Mouse (Mus musculus) heart, embryonic 13.5 days (tissue): ENCODE results near the gene Ppy. TPM values are rescaled to one million over a fixed set of nuclear protein-coding genes. Genes with fewer than 3 reads are reported as not detected.

Source experiments
- ATAC-seq: fragments of 200-750 bp; cut with Nextera tagmentation; 2 replicates; pipeline ENCODE4 v1.8.0; 2017; ENCODE audit warnings: moderate TSS enrichment; ENCODE audit not compliant: insufficient number of reproducible peaks, low FRiP score, low TSS enrichment; ENCODE audit errors: extremely low read depth
- H3K27ac ChIP-seq: fragments of 300-500 bp; sonication (generic); replicated peaks from 2 replicates; pipeline ENCODE4 v1.5.1; 2015; ENCODE audit warnings: moderate library complexity, mild to moderate bottlenecking, inconsistent platforms
- H3K27me3 ChIP-seq: fragments of 300-500 bp; sonication (generic); replicated peaks from 2 replicates; pipeline ENCODE4 v1.6.1; 2015; ENCODE audit warnings: mild to moderate bottlenecking, inconsistent platforms
- H3K36me3 ChIP-seq: fragments of 300-500 bp; sonication (generic); 2 replicates; pipeline ENCODE4 v1.6.1; 2015; ENCODE audit warnings: mild to moderate bottlenecking, inconsistent platforms
- H3K4me1 ChIP-seq: fragments of 300-500 bp; sonication (generic); 2 replicates; pipeline ENCODE4 v1.6.1; 2015; ENCODE audit warnings: inconsistent platforms
- H3K4me2 ChIP-seq: fragments of 300-500 bp; sonication (generic); 2 replicates; pipeline ENCODE4 v1.6.1; 2015; ENCODE audit warnings: inconsistent platforms, mild to moderate bottlenecking, moderate library complexity
- H3K4me3 ChIP-seq: fragments of 300-500 bp; sonication (generic); 2 replicates; pipeline ENCODE4 v1.5.1; 2015; ENCODE audit warnings: moderate library complexity, mild to moderate bottlenecking, inconsistent platforms
- H3K9ac ChIP-seq: fragments of 300-500 bp; sonication (generic); 2 replicates; pipeline ENCODE4 v1.6.1; 2015; ENCODE audit warnings: inconsistent platforms, mild to moderate bottlenecking, moderate library complexity
- H3K9me3 ChIP-seq: fragments of 300-500 bp; sonication (generic); 2 replicates; pipeline ENCODE4 v1.6.1; 2016; ENCODE audit warnings: inconsistent platforms
- WGBS: fragments of 180-500 bp; shearing (Covaris S2); methylation state at CpG from one replicate; pipeline ENCODE4 v1.1.7; 2015; ENCODE audit warnings: mixed read lengths; 5-methylcytosine and 5-hydroxymethylcytosine counted together
- polyA plus RNA-seq: library from polyadenylated mRNA; unstranded; fragments of >200 nt; fragmentation: Nextera tagmentation; extraction: Ambion mirVana; gene quantifications from 2 replicates; pipeline ENCODE4 v1.2.1, GENCODE M21; 2015

The Ppy gene
- polyA plus RNA-seq, 1 experiment from 2014 or later, result not detected

- Histone ChIP-seq H3K4me2 (no peak overlapping the region), H3K36me3 (no peaks in the 10 kb centered on the region), H3K9ac (no peak overlapping the region), H3K4me3 (no peak overlapping the region), H3K27me3 (peaks cover 15% of the 10 kb centered on the region), H3K4me1 (no peaks in the 10 kb centered on the region), H3K27ac (no peak overlapping the region), H3K9me3 (no peaks in the 10 kb centered on the region)
- no peak for ATAC-seq
- 67% methylated on average over 6 of the region's 6 CpGs for WGBS
Measured at GRCm38 (mm10) chr11:102117386-102117785, 16.3 kb upstream of the Ppy start.

- no peak overlapping the region for H3K4me2 ChIP-seq
- H3K9me3 ChIP-seq, result no peaks in the 10 kb centered on the region
- peaks cover 20% of the 10 kb centered on the region for H3K27me3 ChIP-seq
- H3K4me1 ChIP-seq, result no peaks in the 10 kb centered on the region
- no peak overlapping the region for H3K4me3 ChIP-seq
- no peak for ATAC-seq
- no peak overlapping the region for H3K27ac ChIP-seq
- no peaks in the 10 kb centered on the region for H3K36me3 ChIP-seq
- WGBS, result 44% methylated on average over 8 of the region's 8 CpGs
- no peak overlapping the region for H3K9ac ChIP-seq
Measured at GRCm38 (mm10) chr11:102116241-102116640, 15.1 kb upstream of the Ppy start.

- Histone ChIP-seq H3K4me2 (no peak overlapping the region), H3K36me3 (no peaks in the 10 kb centered on the region), H3K9me3 (no peaks in the 10 kb centered on the region), H3K27ac (no peak overlapping the region), H3K9ac (no peak overlapping the region), H3K4me1 (peaks cover 5% of the 10 kb centered on the region; the same call in 1 of the 2 replicates), H3K4me3 (no peak overlapping the region), H3K27me3 (peaks cover 53% of the 10 kb centered on the region)
- 21% methylated on average over 5 of the region's 5 CpGs for WGBS
- no peak for ATAC-seq
Measured at GRCm38 (mm10) chr11:102111576-102111975, 10.5 kb upstream of the Ppy start.

GRCm38 (mm10) chr11:102107732-102108131, 6.6 kb upstream of the Ppy start, which contains the start of gene Pyy:
TSS of gene Pyy (minus strand) at chr11:102107832.
- Histone ChIP-seq H3K27ac (no peak within 1 kb of the TSS), H3K4me1 (peaks cover 5% of the 10 kb centered on the region; the same call in 1 of the 2 replicates), H3K27me3 (peaks cover 79% of the 10 kb centered on the region), H3K9me3 (no peaks in the 10 kb centered on the region), H3K4me2 (peak within 1 kb of the TSS; percentile 33; the same call in 1 of the 2 replicates), H3K9ac (no peak within 1 kb of the TSS), H3K36me3 (no peaks in the 10 kb centered on the region), H3K4me3 (peak within 1 kb of the TSS; percentile 20; the same call in 1 of the 2 replicates)
- ATAC-seq, result no peak
- 9% methylated on average over 9 of the region's 9 CpGs for WGBS

- Histone ChIP-seq H3K9ac (no peak overlapping the region), H3K4me3 (peak overlapping the region; percentile 20; the same call in 1 of the 2 replicates)
Measured at GRCm38 (mm10) chr11:102106911-102107310, 5.8 kb upstream of the Ppy start.

GRCm38 (mm10) chr11:102102485-102103258, 1.6 kb upstream of the Ppy start:
- ATAC-seq, result no peak
- Histone ChIP-seq H3K9me3 (no peaks in the 10 kb centered on the region), H3K4me1 (peaks cover 14% of the 10 kb centered on the region), H3K27ac (no peak overlapping the region), H3K36me3 (no peaks in the 10 kb centered on the region), H3K4me3 (peak overlapping the region; percentile 11; the same call in 1 of the 2 replicates), H3K4me2 (peak overlapping the region; percentile 48), H3K9ac (peak overlapping the region; percentile 59; the same call in 1 of the 2 replicates), H3K27me3 (peaks cover 95% of the 10 kb centered on the region)
- 11% methylated on average over 17 of the region's 17 CpGs for WGBS

More at GRCm38 (mm10) chr11:102106911-102107310, 5.8 kb upstream of the Ppy start:
- Histone ChIP-seq H3K9me3 (no peaks in the 10 kb centered on the region), H3K36me3 (no peaks in the 10 kb centered on the region), H3K27me3 (peaks cover 82% of the 10 kb centered on the region), H3K27ac (no peak overlapping the region), H3K4me1 (peaks cover 12% of the 10 kb centered on the region), H3K4me2 (peak overlapping the region; percentile 33; the same call in 1 of the 2 replicates)
- no peak for ATAC-seq
- WGBS, result 4% methylated on average over 21 of the region's 21 CpGs

- Histone ChIP-seq H3K4me2 (peak overlapping the region; percentile 68), H3K36me3 (no peaks in the 10 kb centered on the region), H3K4me3 (peak overlapping the region; percentile 36), H3K9ac (peak overlapping the region; percentile 77), H3K9me3 (no peaks in the 10 kb centered on the region), H3K27ac (no peak overlapping the region), H3K4me1 (peaks cover 29% of the 10 kb centered on the region), H3K27me3 (peaks cover 44% of the 10 kb centered on the region)
- peak; percentile 82 for ATAC-seq
- WGBS, result 7% methylated on average over 18 of the region's 18 CpGs
Measured at GRCm38 (mm10) chr11:102096887-102097391, 4.2 kb downstream of the Ppy start.

- Histone ChIP-seq H3K4me1 (peaks cover 27% of the 10 kb centered on the region), H3K9me3 (no peaks in the 10 kb centered on the region), H3K4me3 (peak overlapping the region; percentile 36), H3K27me3 (peaks cover 39% of the 10 kb centered on the region), H3K4me2 (peak overlapping the region; percentile 68), H3K27ac (no peak overlapping the region), H3K36me3 (no peaks in the 10 kb centered on the region), H3K9ac (0 out of 2 replicates have a peak overlapping the region, but pooled peaks have one; percentile 50)
- no peak for ATAC-seq
- 61% methylated on average over 5 of the region's 5 CpGs for WGBS
Measured at GRCm38 (mm10) chr11:102096446-102096845, 4.7 kb downstream of the Ppy start.

GRCm38 (mm10) chr11:102095676-102096075, 5.4 kb downstream of the Ppy start:
- H3K4me3 ChIP-seq, result no peak overlapping the region
- peaks cover 31% of the 10 kb centered on the region for H3K27me3 ChIP-seq
- no peaks in the 10 kb centered on the region for H3K36me3 ChIP-seq
- no peak overlapping the region for H3K4me2 ChIP-seq
- ATAC-seq, result no peak
- 62% methylated on average over 3 of the region's 3 CpGs for WGBS
- H3K9ac ChIP-seq, result no peak overlapping the region
- no peak overlapping the region for H3K27ac ChIP-seq
- no peaks in the 10 kb centered on the region for H3K9me3 ChIP-seq
- H3K4me1 ChIP-seq, result peaks cover 27% of the 10 kb centered on the region

GRCm38 (mm10) chr11:102089088-102089808, 11.9 kb downstream of the Ppy start:
- WGBS, result under 1% methylated on average over 20 of the region's 20 CpGs
- Histone ChIP-seq H3K4me2 (peak overlapping the region; percentile 97), H3K9ac (peak overlapping the region; percentile 88), H3K36me3 (peaks cover 5% of the 10 kb centered on the region), H3K27ac (peak overlapping the region; percentile 89), H3K27me3 (no peaks in the 10 kb centered on the region), H3K4me3 (peak overlapping the region; percentile 83), H3K9me3 (no peaks in the 10 kb centered on the region), H3K4me1 (peaks cover 29% of the 10 kb centered on the region)
- ATAC-seq, result peak; percentile 43; the same call in 1 of the 2 replicates
